Mouse (Mus musculus): ENCODE data around the gene Gm5089.
A peak's percentile ranks its signal among the peaks of the same experiment; 100 is the strongest.

Gene Gm5089

GRCm38 (mm10) chr14:122450496-122451382 is at the start of gene Gm5089:
Gene Gm5089 (minus strand): TSS chr14:122451115.
- peak; percentile 36 for DNase-seq (ENCODE audit: low spot score)

- DNase-seq (ENCODE audit: low spot score), result no peak
Observed at GRCm38 (mm10) chr14:122492015-122492414, 41.1 kb upstream of the Gm5089 start.

GRCm38 (mm10) chr14:122491521-122491920 is 40.6 kb upstream of the Gm5089 start:
- DNase-seq (ENCODE audit: low spot score), result no peak

- DNase-seq (ENCODE audit: low spot score), result peak; percentile 45
Observed at GRCm38 (mm10) chr14:122490441-122491328, 39.8 kb upstream of the Gm5089 start, which contains the start of gene Gm10837. Gene Gm10837 (plus strand): TSS chr14:122490586.

GRCm38 (mm10) chr14:122489686-122490414 is 38.9 kb upstream of the Gm5089 start:
- no peak for DNase-seq (ENCODE audit: low spot score)

- no peak for DNase-seq (ENCODE audit: low spot score)
Observed at GRCm38 (mm10) chr14:122489041-122489440, 38.1 kb upstream of the Gm5089 start.

GRCm38 (mm10) chr14:122487366-122487765 is 36.5 kb upstream of the Gm5089 start:
- no peak for DNase-seq (ENCODE audit: low spot score)

- no peak for DNase-seq (ENCODE audit: low spot score)
Observed at GRCm38 (mm10) chr14:122486611-122487010, 35.7 kb upstream of the Gm5089 start.

- no peak for DNase-seq (ENCODE audit: low spot score)
Observed at GRCm38 (mm10) chr14:122485635-122486181, 34.8 kb upstream of the Gm5089 start.

- DNase-seq (ENCODE audit: low spot score), result no peak
Observed at GRCm38 (mm10) chr14:122484844-122485551, 34.1 kb upstream of the Gm5089 start.

- DNase-seq (ENCODE audit: low spot score), result no peak
Observed at GRCm38 (mm10) chr14:122484458-122484843, 33.5 kb upstream of the Gm5089 start.

- DNase-seq (ENCODE audit: low spot score), result no peak
Observed at GRCm38 (mm10) chr14:122483556-122484421, 32.9 kb upstream of the Gm5089 start.

- DNase-seq (ENCODE audit: low spot score), result no peak
Observed at GRCm38 (mm10) chr14:122483024-122483385, 32.1 kb upstream of the Gm5089 start.

- no peak for DNase-seq (ENCODE audit: low spot score)
Observed at GRCm38 (mm10) chr14:122482081-122483023, 31.4 kb upstream of the Gm5089 start.

GRCm38 (mm10) chr14:122481181-122481580 is 30.3 kb upstream of the Gm5089 start:
- no peak for DNase-seq (ENCODE audit: low spot score)

GRCm38 (mm10) chr14:122480355-122480754 is 29.4 kb upstream of the Gm5089 start:
- no peak for DNase-seq (ENCODE audit: low spot score)

- no peak for DNase-seq (ENCODE audit: low spot score)
Observed at GRCm38 (mm10) chr14:122479461-122480109, 28.7 kb upstream of the Gm5089 start.

- no peak for DNase-seq (ENCODE audit: low spot score)
Observed at GRCm38 (mm10) chr14:122478574-122479011, 27.7 kb upstream of the Gm5089 start.

Data from yolk sac, embryonic 10.5 days (tissue).